ENCODE assay signal across 8 mouse cellular contexts in the genomic region with DNA sequence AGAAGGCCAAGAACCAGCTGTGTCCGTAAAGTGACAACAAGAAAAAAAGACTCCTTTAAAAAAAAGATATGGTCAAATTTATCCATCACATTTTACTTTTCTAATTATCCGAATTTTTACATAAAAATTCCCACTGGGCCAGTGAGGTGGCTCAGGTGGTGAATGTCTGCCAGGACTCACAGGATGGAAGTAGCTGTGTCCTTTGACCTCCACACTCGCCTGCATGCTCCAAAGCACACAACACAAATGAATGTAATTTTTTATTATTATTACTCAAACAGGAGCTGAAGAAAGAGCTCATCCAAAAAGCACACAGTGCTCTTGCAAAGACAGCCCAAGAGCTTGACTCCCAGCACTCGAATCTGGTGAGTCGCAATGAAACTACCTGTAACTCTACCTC. TPM values are rescaled to one million over a fixed set of nuclear protein-coding genes. Genes with fewer than 3 reads are reported as not detected.
A peak's percentile ranks its signal among the peaks of the same experiment; 100 is the strongest.
DNase-seq lines count a peak whose midpoint lies in the region; ATAC-seq and TF ChIP-seq lines count a peak whose summit lies in the region.

No protein-coding gene starts in this region.

- H3K27ac ChIP-seq in gastrocnemius, adult 2 months, result peak overlapping the region; percentile 93; the same call in 1 of the 2 replicates
- peak overlapping the region; percentile 99; the same call in 1 of the 2 replicates for H3K27ac ChIP-seq in embryonic facial prominence, embryonic 10.5 days (replicated peaks)
- H3K27ac ChIP-seq in intestine, postnatal 0 days (ENCODE audit: low read depth, low read length), result no peak overlapping the region
- H3K27ac ChIP-seq in midbrain, embryonic 11.5 days (ENCODE audit: low read depth, low read length), result no peak overlapping the region

- H3K4me1 ChIP-seq in embryonic facial prominence, embryonic 10.5 days, result peaks cover 28% of the 10 kb centered on the region
- no peaks in the 10 kb centered on the region for H3K4me1 ChIP-seq in intestine, postnatal 0 days (replicated peaks; ENCODE audit: control insufficient read depth, insufficient read depth, low read length)
- H3K4me1 ChIP-seq in midbrain, embryonic 11.5 days (ENCODE audit: control insufficient read depth, insufficient read depth, low read length), result peaks cover 9% of the 10 kb centered on the region

- H3K9ac ChIP-seq in intestine, postnatal 0 days (ENCODE audit: low read depth, low read length), result no peak overlapping the region; the same call in 1 of the 2 replicates
- H3K9ac ChIP-seq in midbrain, embryonic 11.5 days (ENCODE audit: low read length), result peak overlapping the region; percentile 99

- H3K36me3 ChIP-seq in embryonic facial prominence, embryonic 10.5 days (replicated peaks), result peaks cover 20% of the 10 kb centered on the region
- H3K36me3 ChIP-seq in intestine, postnatal 0 days (ENCODE audit: control insufficient read depth, insufficient read depth), result no peaks in the 10 kb centered on the region
- no peaks in the 10 kb centered on the region for H3K36me3 ChIP-seq in midbrain, embryonic 11.5 days (ENCODE audit: control insufficient read depth, insufficient read depth, low read length)

- peak overlapping the region; percentile 99 for H3K4me3 ChIP-seq in gastrocnemius, adult 2 months
- H3K4me3 ChIP-seq in embryonic facial prominence, embryonic 10.5 days, result peak overlapping the region; percentile 83
- peak overlapping the region; percentile 96 for H3K4me3 ChIP-seq in intestine, postnatal 0 days (ENCODE audit: low read depth, low read length)
- H3K4me3 ChIP-seq in midbrain, embryonic 11.5 days (ENCODE audit: low read depth, low read length), result peak overlapping the region; percentile 99

- DNase-seq in gastrocnemius, adult 2 months, result no peak
- DNase-seq in gastrocnemius, postnatal 36 days, result no peak
- peak; percentile 11 for DNase-seq in embryonic facial prominence, embryonic 10.5 days (ENCODE audit: low spot score)
- DNase-seq in midbrain, embryonic 11.5 days (ENCODE audit: low spot score, missing footprints), result no peak
- DNase-seq in cerebellum, adult 8-10 months, result no peak
- DNase-seq in left cerebral cortex, adult 11 months (ENCODE audit: low spot score), result no peak
- DNase-seq in frontal cortex, postnatal 36 days (ENCODE audit: low spot score in 2 of 2), result no peak

- ATAC-seq in intestine, postnatal 0 days, result no peak
- no peak for ATAC-seq in midbrain, embryonic 11.5 days (ENCODE audit: low FRiP score)

- no peaks in the 10 kb centered on the region for H3K9me3 ChIP-seq in embryonic facial prominence, embryonic 10.5 days
- H3K9me3 ChIP-seq in intestine, postnatal 0 days (ENCODE audit: control insufficient read depth), result no peaks in the 10 kb centered on the region
- no peaks in the 10 kb centered on the region for H3K9me3 ChIP-seq in midbrain, embryonic 11.5 days (ENCODE audit: control insufficient read depth, low read length)

- no peaks in the 10 kb centered on the region for H3K27me3 ChIP-seq in embryonic facial prominence, embryonic 10.5 days (replicated peaks; ENCODE audit: low read depth, poor library complexity, severe bottlenecking)
- no peaks in the 10 kb centered on the region for H3K27me3 ChIP-seq in intestine, postnatal 0 days (replicated peaks; ENCODE audit: control insufficient read depth, insufficient read depth, low read length)
- H3K27me3 ChIP-seq in midbrain, embryonic 11.5 days (ENCODE audit: control insufficient read depth, insufficient read depth, low read length), result no peaks in the 10 kb centered on the region

- 25% methylated on average over 5 of the region's 5 CpGs for WGBS in embryonic facial prominence, embryonic 10.5 days
- 9% methylated on average over 5 of the region's 5 CpGs for WGBS in intestine, postnatal 0 days
- WGBS in midbrain, embryonic 11.5 days, result 21% methylated on average over 5 of the region's 5 CpGs

- TF ChIP-seq CTCF in gastrocnemius, adult 2 months (IDR thresholded peaks at IDR 0.05), result no peak
- TF ChIP-seq CTCF in intestine, postnatal 0 days (IDR thresholded peaks at IDR 0.05; ENCODE audit: low read depth), result no peak

- peak overlapping the region; percentile 82 for H3K4me2 ChIP-seq in intestine, postnatal 0 days (replicated peaks; ENCODE audit: low read depth)
- H3K4me2 ChIP-seq in midbrain, embryonic 11.5 days, result peak overlapping the region; percentile 86

- intact Hi-C loops in gastrocnemius, adult 2 months (cut with DNase I), result loop anchor here (5.0 kb wide), 2 partner anchors 67 to 107 kb away; a partner anchor contains a TSS
- intact Hi-C loops in gastrocnemius, postnatal 36 days (cut with DNase I), result no loop called here

RNA-seq across cellular contexts. Expression of a gene that starts 2.0 kb away (rescaled TPM):
- total RNA-seq in gastrocnemius, adult 2 months (2021), result 10 to 100 TPM; 16.4 to 18.7 TPM
- 10 to 100 TPM; 12.6 to 14.9 TPM for total RNA-seq in gastrocnemius, postnatal 36 days (2021)
- 83.4 and 85.8 TPM in 2 replicates for polyA plus RNA-seq in embryonic facial prominence, embryonic 10.5 days (2016; fragmentation: Nextera tagmentation; extraction: Ambion mirVana)
- polyA plus RNA-seq in intestine, postnatal 0 days (2015; fragmentation: Nextera tagmentation; extraction: Ambion mirVana), result 21.9 and 22.1 TPM in 2 replicates
- polyA plus RNA-seq in midbrain, embryonic 11.5 days (2014; fragmentation: Nextera tagmentation; extraction: Ambion mirVana), result 130 and 132 TPM in 2 replicates

Comparison
In these comparisons a context has a peak if more than half of its experiments do, and no peak if none do; other contexts are left out.
1. H3K27ac ChIP-seq: peak in gastrocnemius, adult 2 months (single experiment) and embryonic facial prominence, embryonic 10.5 days (single experiment); none in intestine, postnatal 0 days (single experiment) and midbrain, embryonic 11.5 days (single experiment).
2. Peak in every context shown above with its lines, with median percentiles within 50 percentile points of each other: H3K4me3 ChIP-seq.